Mouse (Mus musculus) adrenal gland, adult 18-20 months (tissue): ENCODE data around the gene Pcsk6. TPM values are rescaled to one million over a fixed set of nuclear protein-coding genes. Genes with fewer than 3 reads are reported as not detected.

ENCODE experiments used
- DNase-seq, 2 experiments: peaks; one replicate each; pipeline ENCODE4 v3.0.0; 2021 to 2022; ENCODE audit warnings: low spot score in 2 of 2
- total RNA-seq, 2 experiments: library from RNA; stranded (reverse); gene quantifications; 1 replicate in 1 of 2; 2 replicates in 1 of 2; pipeline ENCODE4 v1.2.3; 2021

Pcsk6 gene
- total RNA-seq, 2 experiments from 2014 or later = 20.1 to 32.2 TPM

DNA sequence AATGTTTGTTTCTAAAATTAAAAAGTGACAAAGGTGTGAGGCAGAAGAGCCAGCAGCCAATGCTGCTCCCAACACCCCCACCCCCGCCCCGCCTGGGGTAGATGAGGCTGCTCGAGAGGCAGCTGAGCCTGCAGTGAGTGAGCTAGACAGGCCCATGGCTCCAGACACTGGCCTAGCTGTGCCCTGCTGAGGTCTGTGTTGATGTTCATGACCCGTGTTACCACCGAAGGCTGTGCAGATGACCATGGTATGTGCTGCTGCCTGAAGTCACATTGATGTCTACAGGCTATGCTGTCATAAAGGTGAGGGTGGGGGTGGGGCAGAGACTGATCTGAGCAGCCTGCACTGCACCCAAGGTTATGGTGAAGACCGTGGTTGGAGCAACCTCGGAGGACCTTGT is 237.3 kb downstream of the Pcsk6 start:
- no peak for DNase-seq

Other genes with a start within 250 kb of the Pcsk6 start
- gene Tarsl2, start 216.8 kb upstream of the Pcsk6 start, total RNA-seq = 10 to 100 TPM; 12.7 to 18.1 TPM
- 10 to 100 TPM; 62.5 to 66.5 TPM for gene Tm2d3, start 170.6 kb upstream of the Pcsk6 start, total RNA-seq
- not detected for gene Gm45213, start 181.9 kb downstream of the Pcsk6 start, total RNA-seq
- 10 to 100 TPM; 33.8 to 37.2 TPM for gene Snrpa1, start 197.3 kb downstream of the Pcsk6 start, total RNA-seq
- 100 to 1,000 TPM in 1 of 2 experiments, 10 to 100 TPM in 1; 79.4 to 118 TPM for gene Selenos, start 217.9 kb downstream of the Pcsk6 start, total RNA-seq
- 10 to 100 TPM; 15.1 to 17.4 TPM for gene Chsy1, start 247.8 kb downstream of the Pcsk6 start, total RNA-seq